Mouse (Mus musculus): ENCODE measurements at regions not wholly inside any gene's neighbourhood (a gene's known extent, or its start where the extent isn't known, plus 50 kb on each side); places are given as distances from the start of the nearest gene placed in this dataset.

DNA sequence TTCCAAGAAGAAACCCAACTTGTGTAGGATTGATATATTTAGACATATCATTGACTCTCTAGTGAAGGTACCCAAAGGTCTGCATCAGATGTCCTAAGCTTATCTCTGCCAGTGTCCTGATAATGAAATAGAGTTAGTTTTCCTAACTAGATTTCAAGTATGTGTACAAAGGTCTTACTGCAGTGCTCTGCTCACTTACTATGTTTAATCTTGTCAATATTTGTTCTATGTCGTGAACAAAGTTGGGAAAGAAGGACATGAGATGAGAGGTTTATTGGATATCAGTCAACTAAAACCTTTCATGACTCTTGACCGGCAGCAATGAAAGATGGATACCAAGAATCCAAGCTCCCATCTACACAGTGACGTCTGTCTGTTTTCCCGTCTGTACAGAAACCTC is 71.9 kb upstream of the Mpdz start:
- Histone ChIP-seq H3K79me2 (ENCODE audit: control insufficient read depth, insufficient read depth, low read length) (no peaks in the 10 kb centered on the region), H3K4me1 (ENCODE audit: control insufficient read depth, insufficient read depth, low read length) (peaks cover 10% of the 10 kb centered on the region; the same call in 1 of the 2 replicates), H3K4me3 (ENCODE audit: insufficient read depth, low read depth, low read length) (no peak overlapping the region), H3K36me3 (ENCODE audit: control insufficient read depth, insufficient read depth, low read length) (no peaks in the 10 kb centered on the region), H3K9ac (ENCODE audit: low read depth, low read length) (no peak overlapping the region), H3K27me3 (ENCODE audit: control insufficient read depth, insufficient read depth, low read length) (no peaks in the 10 kb centered on the region), H3K27ac (replicated peaks; ENCODE audit: insufficient read depth, low read depth, low read length) (no peak overlapping the region)
- TF ChIP-seq POLR2A (IDR thresholded peaks at IDR 0.05; ENCODE audit: extremely low read depth, insufficient read depth, low read length) (no peak), CTCF (IDR thresholded peaks at IDR 0.05; ENCODE audit: low read depth, low read length) (no peak)
- peak; percentile 100 for DNase-seq (ENCODE audit: extremely low read depth, low read depth, low spot score)
- WGBS: 23% methylated on average over 4 of the region's 4 CpGs

DNA sequence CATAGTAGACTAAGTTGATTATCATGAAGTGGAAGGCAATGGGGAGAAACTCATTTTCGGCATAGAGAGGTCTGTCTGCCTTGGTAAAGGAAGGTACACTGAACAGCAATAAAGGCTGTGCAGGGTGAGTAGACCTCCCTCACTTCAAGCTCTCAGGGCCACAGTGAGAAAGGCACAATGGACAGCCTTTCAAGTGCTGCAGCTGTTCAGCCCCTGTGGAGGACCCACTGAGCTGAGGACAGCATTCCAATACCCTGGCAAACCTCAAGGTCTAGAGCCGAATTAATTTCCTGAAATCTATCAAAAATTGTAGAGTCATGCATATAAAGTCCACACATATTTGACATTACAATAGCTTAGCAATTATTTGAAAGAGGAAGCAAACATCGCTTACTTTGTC is 69.8 kb upstream of the Mpdz start:
- Histone ChIP-seq H3K36me3 (ENCODE audit: control insufficient read depth, insufficient read depth, low read length) (no peaks in the 10 kb centered on the region), H3K4me3 (ENCODE audit: insufficient read depth, low read depth, low read length) (no peak overlapping the region), H3K27ac (replicated peaks; ENCODE audit: insufficient read depth, low read depth, low read length) (no peak overlapping the region), H3K9ac (ENCODE audit: low read depth, low read length) (no peak overlapping the region), H3K79me2 (ENCODE audit: control insufficient read depth, insufficient read depth, low read length) (no peaks in the 10 kb centered on the region), H3K4me1 (ENCODE audit: control insufficient read depth, insufficient read depth, low read length) (peaks cover 18% of the 10 kb centered on the region), H3K27me3 (ENCODE audit: control insufficient read depth, insufficient read depth, low read length) (no peaks in the 10 kb centered on the region)
- no peak for DNase-seq (ENCODE audit: extremely low read depth, low read depth, low spot score)
- 85% methylated on average over 3 of the region's 3 CpGs for WGBS
- TF ChIP-seq CTCF (IDR thresholded peaks at IDR 0.05; ENCODE audit: low read depth, low read length) (no peak), POLR2A (IDR thresholded peaks at IDR 0.05; ENCODE audit: extremely low read depth, insufficient read depth, low read length) (no peak)

DNA sequence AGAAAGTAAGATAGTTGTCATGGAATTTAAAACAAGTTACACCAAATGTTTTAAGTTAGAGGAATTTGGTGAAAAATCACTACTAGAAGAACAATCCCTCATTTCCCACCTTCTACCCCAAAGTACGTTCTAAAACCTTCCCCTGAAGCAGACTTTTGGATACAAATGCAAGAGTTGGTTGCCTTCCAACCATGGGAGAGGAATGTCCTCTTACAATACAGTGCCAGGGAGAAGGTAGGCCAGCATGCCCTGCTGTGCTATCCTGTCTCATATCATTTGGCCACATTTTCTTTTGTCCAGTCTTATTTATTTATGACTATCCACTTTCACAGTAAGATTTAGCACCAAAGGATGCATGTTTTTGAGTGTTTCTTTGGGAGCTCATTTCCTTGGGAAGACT is 66.2 kb upstream of the Mpdz start:
- H3K4me1 ChIP-seq (ENCODE audit: control insufficient read depth, insufficient read depth, low read length): peaks cover 30% of the 10 kb centered on the region
- no peak for TF ChIP-seq CTCF (IDR thresholded peaks at IDR 0.05; ENCODE audit: low read depth, low read length)
- no peak for TF ChIP-seq POLR2A (IDR thresholded peaks at IDR 0.05; ENCODE audit: extremely low read depth, insufficient read depth, low read length)
- H3K4me3 ChIP-seq (ENCODE audit: insufficient read depth, low read depth, low read length): no peak overlapping the region
- no peaks in the 10 kb centered on the region for H3K36me3 ChIP-seq (ENCODE audit: control insufficient read depth, insufficient read depth, low read length)
- 23% methylated on average over 1 of the region's 1 CpGs for WGBS
- H3K9ac ChIP-seq (ENCODE audit: low read depth, low read length): no peak overlapping the region
- H3K79me2 ChIP-seq (ENCODE audit: control insufficient read depth, insufficient read depth, low read length): no peaks in the 10 kb centered on the region
- H3K27ac ChIP-seq (replicated peaks; ENCODE audit: insufficient read depth, low read depth, low read length): peak overlapping the region; percentile 64; the same call in 1 of the 2 replicates
- H3K27me3 ChIP-seq (ENCODE audit: control insufficient read depth, insufficient read depth, low read length): no peaks in the 10 kb centered on the region
- peak; percentile 82 for DNase-seq (ENCODE audit: extremely low read depth, low read depth, low spot score)

DNA sequence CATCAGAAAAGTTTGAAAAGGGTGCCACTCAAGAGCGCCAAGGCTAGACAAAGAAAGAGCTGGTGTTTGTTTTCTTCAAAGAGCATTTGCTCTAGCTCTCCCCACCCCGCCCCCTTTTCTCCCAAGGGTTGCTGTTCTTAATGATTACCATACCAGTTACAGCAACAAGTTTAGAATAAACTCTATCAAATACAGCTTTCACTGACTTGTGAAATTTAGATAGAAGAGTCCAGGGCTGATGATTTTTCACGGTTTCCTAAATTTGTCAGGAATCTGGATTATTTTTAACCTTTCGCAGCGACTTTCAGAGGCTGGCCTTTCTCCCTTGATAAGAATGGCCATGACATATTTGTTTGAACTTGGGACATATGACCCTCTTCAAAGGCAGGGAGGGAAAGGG is 64.2 kb upstream of the Mpdz start:
- Histone ChIP-seq H3K36me3 (ENCODE audit: control insufficient read depth, insufficient read depth, low read length) (no peaks in the 10 kb centered on the region), H3K9ac (ENCODE audit: low read depth, low read length) (no peak overlapping the region), H3K4me3 (ENCODE audit: insufficient read depth, low read depth, low read length) (no peak overlapping the region), H3K79me2 (ENCODE audit: control insufficient read depth, insufficient read depth, low read length) (no peaks in the 10 kb centered on the region), H3K27me3 (ENCODE audit: control insufficient read depth, insufficient read depth, low read length) (no peaks in the 10 kb centered on the region), H3K27ac (replicated peaks; ENCODE audit: insufficient read depth, low read depth, low read length) (peak overlapping the region; percentile 81), H3K4me1 (ENCODE audit: control insufficient read depth, insufficient read depth, low read length) (peaks cover 30% of the 10 kb centered on the region)
- 25% methylated on average over 5 of the region's 5 CpGs for WGBS
- TF ChIP-seq CTCF (IDR thresholded peaks at IDR 0.05; ENCODE audit: low read depth, low read length): no peak
- TF ChIP-seq POLR2A (IDR thresholded peaks at IDR 0.05; ENCODE audit: extremely low read depth, insufficient read depth, low read length): no peak
- peak; percentile 78 for DNase-seq (ENCODE audit: extremely low read depth, low read depth, low spot score)

DNA sequence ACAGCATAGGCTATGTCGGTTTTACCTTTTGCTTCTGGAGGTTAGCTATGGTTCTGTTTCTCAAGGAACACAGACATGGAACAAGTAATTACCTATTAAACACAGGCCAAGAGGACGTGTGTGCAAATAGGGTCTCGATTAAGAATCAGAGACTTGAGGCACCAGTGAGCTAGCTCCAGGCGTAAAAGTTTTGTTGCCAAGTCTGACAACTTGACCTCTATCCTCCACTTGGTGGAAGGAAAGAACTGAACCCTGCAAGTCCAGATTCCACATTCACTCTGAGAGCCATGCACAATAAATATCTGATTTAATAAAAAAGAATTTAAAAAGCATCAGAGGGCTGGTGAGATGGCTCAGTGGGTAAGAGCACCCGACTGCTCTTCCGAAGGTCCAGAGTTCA is 63.7 kb upstream of the Mpdz start:
- Histone ChIP-seq H3K27me3 (ENCODE audit: control insufficient read depth, insufficient read depth, low read length) (no peaks in the 10 kb centered on the region), H3K4me1 (ENCODE audit: control insufficient read depth, insufficient read depth, low read length) (peaks cover 30% of the 10 kb centered on the region), H3K9ac (ENCODE audit: low read depth, low read length) (no peak overlapping the region), H3K4me3 (ENCODE audit: insufficient read depth, low read depth, low read length) (no peak overlapping the region), H3K79me2 (ENCODE audit: control insufficient read depth, insufficient read depth, low read length) (no peaks in the 10 kb centered on the region), H3K36me3 (ENCODE audit: control insufficient read depth, insufficient read depth, low read length) (no peaks in the 10 kb centered on the region), H3K27ac (replicated peaks; ENCODE audit: insufficient read depth, low read depth, low read length) (peak overlapping the region; percentile 83)
- peak; percentile 61 for DNase-seq (ENCODE audit: extremely low read depth, low read depth, low spot score)
- no peak for TF ChIP-seq CTCF (IDR thresholded peaks at IDR 0.05; ENCODE audit: low read depth, low read length)
- no peak for TF ChIP-seq POLR2A (IDR thresholded peaks at IDR 0.05; ENCODE audit: extremely low read depth, insufficient read depth, low read length)
- WGBS: 85% methylated on average over 6 of the region's 6 CpGs

DNA sequence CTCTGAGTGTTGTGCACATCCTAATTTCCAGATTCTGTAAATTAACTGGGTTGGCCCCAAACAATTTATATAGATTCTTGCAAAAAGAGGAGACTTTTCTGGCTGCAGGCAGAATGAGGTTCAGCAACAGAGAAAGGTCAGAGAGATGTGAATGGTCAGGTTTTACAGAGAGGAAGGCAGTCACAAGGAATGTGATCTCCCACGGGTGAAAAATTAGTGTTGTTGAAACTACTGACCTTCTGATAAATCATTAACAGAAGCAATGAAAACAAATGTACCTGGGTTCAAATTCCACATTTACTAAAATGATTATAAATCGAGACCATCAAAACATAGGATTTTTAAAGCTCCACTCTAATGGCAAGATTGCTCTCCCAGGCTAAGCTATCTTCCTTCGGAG is 62.5 kb upstream of the Mpdz start:
- peak; percentile 92 for DNase-seq (ENCODE audit: extremely low read depth, low read depth, low spot score)
- no peaks in the 10 kb centered on the region for H3K36me3 ChIP-seq (ENCODE audit: control insufficient read depth, insufficient read depth, low read length)
- H3K27me3 ChIP-seq (ENCODE audit: control insufficient read depth, insufficient read depth, low read length): no peaks in the 10 kb centered on the region
- no peak overlapping the region for H3K4me3 ChIP-seq (ENCODE audit: insufficient read depth, low read depth, low read length)
- 31% methylated on average over 3 of the region's 3 CpGs for WGBS
- H3K9ac ChIP-seq (ENCODE audit: low read depth, low read length): no peak overlapping the region
- peaks cover 30% of the 10 kb centered on the region for H3K4me1 ChIP-seq (ENCODE audit: control insufficient read depth, insufficient read depth, low read length)
- no peak for TF ChIP-seq POLR2A (IDR thresholded peaks at IDR 0.05; ENCODE audit: extremely low read depth, insufficient read depth, low read length)
- TF ChIP-seq CTCF (IDR thresholded peaks at IDR 0.05; ENCODE audit: low read depth, low read length): no peak
- no peaks in the 10 kb centered on the region for H3K79me2 ChIP-seq (ENCODE audit: control insufficient read depth, insufficient read depth, low read length)
- H3K27ac ChIP-seq (replicated peaks; ENCODE audit: insufficient read depth, low read depth, low read length): peak overlapping the region; percentile 68

Data from liver, adult 2 months (tissue).